Mouse (Mus musculus): ENCODE results near the gene Kcnq1. TPM values are rescaled to one million over a fixed set of nuclear protein-coding genes. Genes with fewer than 3 reads are reported as not detected.

Kcnq1 gene
- total RNA-seq, 2 experiments from 2014 or later: 1.6 to 1.9 TPM

DNA sequence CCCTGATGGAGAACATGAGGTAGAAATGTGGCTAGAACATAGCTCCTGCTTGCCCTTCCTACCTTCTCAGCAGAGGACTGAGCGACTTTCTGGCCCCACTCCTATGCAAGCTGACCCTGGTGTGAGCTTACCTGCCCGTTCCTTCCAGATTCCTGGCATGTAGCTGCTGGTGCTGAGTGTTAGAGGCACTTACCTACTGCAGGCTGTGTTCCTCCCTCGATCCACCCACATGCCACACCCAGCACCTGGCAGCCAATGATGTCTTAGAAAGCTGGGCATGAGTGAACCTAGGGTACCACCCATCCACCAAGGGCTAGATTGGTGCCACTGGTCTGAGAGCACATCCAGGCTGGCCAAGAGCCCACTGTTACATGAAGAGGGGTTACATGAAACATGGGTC is 12.3 kb upstream of the Kcnq1 start:
- DNase-seq: no peak

DNA sequence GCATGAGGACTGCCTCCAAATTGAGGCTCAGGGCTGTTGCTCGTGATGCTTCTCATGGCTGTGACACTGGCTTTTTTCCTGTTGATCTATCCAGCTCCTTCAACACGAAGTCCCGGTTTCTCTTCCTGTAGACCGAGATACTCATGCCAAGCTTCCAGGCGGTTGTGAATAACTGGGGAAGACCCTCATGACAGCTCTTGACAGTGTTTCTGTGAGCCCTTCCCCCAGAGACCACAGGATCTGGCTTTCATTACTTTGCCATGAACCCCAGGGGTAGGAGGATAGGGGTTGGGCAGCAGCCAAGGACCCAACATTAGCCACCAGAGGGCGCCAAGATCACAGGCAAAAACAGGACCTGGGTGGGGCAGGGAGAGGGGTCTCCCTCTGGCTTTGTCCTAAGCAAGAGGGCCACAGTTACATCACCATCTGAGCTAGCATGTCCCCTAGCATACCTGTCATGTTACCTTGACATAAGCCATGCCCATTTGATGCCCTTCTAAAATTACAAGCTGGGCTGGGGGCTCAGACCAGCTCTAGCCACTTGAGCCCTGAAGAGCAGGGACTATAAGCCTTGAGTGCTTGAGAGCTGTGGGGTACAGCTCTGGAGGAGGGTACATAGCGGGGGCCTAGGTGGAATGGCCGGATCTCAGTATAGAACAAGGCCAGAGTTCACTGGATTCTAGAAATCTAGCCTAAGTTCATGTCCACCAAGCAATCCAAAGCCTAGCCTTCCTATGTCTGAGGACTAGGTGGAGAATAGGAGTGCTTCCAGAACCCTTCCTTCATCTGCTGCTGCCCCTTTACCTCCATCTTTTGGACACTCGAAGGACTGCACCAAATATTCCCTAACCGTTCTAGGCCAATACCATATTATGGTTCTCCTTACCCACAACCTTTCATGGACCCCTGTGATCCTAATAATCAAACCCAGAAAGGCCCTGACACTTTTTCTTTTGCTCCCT is 11.3 kb upstream of the Kcnq1 start, which contains the start of gene Trpm5:
Gene Trpm5, minus strand, starts transcription at position 51 of the 962 bp plus-strand sequence.
- peak; percentile 81 for DNase-seq

DNA sequence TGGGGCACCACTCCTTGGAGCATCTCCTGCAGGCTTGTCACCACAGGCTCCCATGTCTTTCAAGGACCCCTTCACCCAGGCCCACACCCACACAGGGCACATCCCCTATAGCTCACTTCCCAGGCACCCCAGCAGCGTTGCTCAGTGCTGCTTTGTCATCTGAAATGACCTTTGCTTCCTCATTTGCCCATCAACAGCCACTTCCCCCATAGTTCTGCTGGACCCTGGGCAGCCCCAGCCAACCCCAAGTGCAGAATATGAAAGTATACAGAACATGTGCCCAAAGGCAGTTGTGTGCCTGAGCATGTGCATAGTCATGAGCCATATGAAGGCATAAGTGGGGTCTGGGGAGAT is 10.6 kb upstream of the Kcnq1 start:
- DNase-seq: no peak

DNA sequence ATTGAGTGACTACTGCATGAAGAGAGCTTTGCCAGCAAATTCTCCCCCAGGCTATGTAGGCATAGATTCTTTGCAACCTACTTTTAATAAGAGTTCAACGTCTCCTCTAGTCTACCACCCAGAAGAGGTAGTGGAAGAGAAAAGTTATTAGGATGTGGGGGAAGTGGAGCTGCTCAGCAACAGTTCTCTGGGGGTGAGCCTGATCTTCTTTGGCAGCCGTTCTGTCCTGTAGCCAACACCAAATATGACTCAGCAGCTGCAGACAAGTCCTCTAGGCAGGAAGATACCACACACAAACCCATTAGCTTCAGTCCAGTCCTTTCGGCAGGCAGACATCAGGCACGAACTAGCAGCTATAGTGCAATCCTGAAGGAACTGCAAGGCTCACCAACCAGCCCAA is 5.4 kb upstream of the Kcnq1 start:
- no peak for DNase-seq

DNA sequence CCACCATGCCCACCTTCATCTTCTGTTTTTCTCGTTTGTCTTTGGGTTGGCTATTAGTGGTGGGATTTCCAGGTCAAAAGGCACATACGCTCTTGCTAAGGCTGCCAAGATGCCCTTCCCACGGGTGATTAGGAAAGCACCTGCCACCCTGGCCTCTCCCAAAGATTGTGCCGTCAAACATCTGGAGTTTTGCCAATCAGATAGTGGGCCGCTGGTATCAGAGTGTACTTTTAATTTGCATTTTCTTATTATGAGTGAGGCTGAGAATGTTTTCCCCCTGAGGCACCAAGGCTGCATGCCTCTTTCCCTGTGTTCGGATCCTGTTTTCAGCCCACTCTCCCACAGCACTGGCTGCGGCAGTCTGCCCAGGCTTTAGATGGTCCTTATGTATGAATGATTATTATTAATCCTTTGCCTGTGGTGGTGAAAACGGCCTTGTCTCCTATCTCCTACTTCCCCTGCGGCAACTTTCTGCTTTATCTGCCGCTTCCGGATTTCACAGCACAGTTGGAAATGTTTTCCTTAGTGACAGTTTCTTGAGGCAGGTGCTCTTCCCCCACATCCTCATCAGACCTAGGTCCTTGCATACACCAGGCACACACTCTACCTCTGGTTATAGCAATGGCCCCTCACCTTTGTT is 784 bp upstream of the Kcnq1 start:
- no peak for DNase-seq

DNA sequence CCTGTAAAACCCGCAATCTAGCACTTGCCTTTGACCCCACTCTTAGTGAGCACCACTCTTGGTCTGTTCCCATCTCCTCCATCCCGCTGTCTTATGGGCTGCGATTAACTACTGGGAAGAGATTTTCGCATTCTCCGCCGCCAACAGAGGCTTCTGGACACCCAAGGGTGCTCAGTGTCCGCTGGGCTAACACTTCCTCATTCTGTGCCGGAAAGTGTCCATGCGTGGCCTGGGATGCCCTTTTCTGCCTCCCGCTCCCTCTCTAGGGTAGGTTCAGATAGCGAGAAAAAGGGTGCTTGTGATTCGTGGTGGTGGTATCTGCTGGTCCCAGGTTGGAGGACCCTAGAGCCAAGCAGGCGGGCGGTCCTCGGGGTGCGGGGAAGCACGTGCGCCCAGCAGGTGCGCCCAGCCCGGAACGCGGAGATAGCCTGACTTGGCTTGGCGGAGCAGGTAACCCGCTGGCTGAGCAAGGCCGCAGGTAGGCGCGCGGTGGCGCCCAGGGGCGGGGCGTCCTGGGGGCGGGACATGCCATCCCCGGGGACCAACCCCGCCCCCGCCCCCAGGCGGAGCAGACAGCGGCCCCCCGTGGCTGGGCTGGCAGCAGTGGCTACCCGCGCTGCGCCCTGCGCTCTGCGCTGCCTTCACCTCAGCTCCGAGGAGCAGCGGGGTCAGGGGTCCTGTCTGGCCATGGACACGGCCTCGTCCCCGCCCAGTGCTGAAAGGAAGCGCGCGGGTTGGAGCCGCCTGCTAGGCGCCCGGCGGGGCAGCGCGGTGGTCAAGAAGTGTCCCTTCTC is 707 bp downstream of the Kcnq1 start:
- DNase-seq: peak; percentile 28

DNA sequence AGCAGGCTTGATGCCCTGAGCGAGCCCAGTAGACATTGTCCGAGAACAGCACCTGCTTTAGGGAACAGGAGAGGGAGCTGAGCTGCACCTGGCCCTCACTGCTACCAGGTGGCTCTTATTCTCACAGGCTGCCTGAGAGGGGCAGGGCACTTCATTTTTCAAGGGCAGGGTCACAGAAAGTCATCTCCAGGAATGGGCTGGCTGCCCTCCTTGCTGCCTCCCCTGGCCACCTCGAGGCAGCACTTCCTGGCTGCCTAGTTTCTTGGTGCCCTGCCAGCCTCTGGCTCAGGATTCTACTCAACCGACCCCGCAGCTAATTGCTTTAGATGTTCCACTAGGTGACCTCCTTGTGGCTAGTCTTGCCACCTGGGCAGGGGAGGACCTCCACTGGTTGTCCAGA is 2.0 kb downstream of the Kcnq1 start:
- DNase-seq: peak; percentile 35

DNA sequence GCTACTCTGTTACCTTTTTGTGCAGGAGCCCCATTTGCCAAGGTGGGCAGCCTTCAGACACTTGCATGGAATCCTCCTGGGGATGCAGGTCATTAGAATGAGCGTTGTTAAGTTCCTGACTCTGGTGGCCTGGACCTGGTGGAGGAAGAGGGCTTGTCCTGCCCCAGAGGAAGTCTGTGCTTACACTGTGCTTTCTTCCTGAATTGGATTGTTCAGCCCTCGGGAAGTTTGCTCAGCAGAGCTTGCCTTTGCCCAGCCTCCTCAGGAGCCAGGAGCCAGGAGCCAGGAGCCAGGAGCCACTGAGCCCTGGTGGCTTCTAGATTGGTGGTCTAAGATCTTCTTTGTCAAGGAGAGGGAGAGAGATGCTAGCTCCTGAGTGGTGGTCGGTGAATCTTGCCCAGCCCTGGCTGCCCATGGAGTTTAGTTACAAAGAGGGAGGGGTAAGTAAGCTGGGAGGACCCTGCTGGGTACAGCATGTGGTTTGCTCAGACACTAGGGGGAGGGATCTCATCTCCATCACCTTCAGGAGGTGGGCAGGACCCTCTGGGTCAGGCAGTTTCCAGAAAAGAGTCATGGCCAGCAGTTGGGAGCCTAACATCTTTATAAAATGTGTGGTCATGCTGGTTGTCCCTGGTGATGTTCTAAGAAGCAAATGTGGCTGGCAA is 3.0 kb downstream of the Kcnq1 start:
- DNase-seq: no peak

DNA sequence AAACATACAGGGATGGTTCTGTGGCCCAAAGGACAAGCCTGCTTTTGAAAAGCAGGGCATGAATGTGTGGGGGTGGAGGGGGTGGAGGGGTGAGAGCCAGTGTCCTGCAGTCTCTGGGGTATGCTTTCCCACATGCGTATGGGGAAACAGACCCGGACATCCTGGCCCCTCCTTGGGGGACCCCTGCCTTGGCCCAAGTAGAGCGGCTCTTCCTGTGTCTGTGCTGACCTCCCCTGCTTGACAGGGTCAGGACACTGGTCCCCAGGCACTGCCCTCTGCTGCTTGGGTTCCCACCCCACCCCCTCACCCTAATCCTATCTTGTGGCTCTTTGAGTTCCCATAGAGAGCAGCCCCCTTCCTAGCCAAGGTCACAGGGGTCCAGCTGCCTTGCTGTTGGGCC is 3.5 kb downstream of the Kcnq1 start:
- DNase-seq: no peak

DNA sequence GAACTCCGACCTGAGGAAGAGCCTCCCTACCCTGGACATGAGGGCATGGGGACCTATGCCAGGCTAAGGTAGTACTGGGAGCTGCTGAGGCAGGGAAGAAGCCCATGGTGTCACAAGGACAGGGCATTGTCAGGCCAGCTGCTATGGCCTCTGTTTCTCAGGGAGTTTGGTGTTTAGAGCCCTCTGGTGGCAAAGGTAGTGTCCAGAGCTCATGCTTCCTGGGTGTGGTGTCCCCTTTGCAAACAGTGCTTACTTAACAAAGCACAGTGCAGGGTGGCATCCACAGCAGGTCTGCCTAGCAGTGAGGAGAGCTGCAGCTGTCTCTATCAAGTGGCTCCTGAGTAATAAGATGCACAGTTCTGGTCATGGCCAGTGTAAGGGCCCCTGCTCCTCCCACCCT is 4.6 kb downstream of the Kcnq1 start:
- no peak for DNase-seq

DNA sequence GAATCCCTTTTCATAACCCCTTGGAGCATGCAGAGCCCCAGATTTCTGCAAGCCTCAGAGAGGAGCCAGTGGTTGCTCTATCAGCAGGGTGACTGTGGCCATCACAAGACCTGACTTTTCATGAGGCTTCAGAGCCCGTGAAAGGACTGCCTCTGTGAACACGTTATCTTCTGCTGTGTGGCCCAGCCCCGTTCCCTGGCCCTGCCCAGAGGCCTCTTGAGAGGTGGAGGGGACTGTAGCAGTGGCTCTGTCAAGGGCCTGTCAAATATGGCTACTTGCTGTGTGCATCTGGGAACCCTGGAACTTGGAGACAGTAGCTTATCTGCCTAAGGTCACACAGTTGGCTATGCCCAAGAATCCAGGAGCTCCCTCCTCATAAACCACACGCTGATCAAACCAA is 5.6 kb downstream of the Kcnq1 start:
- no peak for DNase-seq

DNA sequence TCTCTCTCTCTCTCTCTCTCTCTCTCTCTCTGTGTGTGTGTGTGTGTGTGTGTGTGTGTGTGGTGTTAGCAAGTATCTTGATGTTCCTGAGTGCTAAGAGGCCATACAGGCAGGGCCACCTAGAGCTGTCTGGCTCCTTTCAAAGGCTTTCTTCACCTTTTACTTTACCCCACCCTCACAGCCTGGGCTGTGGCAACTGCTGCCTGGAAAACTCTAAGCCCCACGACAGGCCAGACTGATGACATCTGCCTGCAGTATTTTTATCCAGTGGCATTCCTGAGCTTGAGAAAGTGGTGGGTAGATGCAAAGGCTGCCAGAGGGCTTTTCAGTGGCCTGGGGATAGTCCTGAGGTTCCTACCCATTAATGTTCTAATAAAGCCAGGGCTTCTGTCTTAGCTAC is 6.2 kb downstream of the Kcnq1 start:
- DNase-seq: no peak

DNA sequence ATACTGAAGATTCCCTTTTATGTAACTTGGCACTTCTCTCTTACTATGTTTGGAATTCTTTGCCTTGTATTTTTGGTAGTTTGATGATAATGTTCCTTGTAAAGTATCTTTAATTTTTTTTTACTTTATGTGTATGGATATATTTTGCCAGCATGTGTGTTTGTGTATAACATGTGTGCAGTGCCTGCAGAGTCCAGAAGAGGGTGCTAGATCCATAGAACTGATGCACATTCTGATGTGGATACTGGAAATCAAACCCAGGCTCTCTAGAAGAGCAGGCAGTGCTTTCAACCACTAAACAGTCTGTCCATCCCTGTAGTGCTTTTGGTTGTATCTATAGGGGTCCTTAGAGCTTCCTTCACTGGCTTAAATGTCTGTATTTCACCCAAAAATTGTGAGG is 8.6 kb downstream of the Kcnq1 start:
- no peak for DNase-seq

DNA sequence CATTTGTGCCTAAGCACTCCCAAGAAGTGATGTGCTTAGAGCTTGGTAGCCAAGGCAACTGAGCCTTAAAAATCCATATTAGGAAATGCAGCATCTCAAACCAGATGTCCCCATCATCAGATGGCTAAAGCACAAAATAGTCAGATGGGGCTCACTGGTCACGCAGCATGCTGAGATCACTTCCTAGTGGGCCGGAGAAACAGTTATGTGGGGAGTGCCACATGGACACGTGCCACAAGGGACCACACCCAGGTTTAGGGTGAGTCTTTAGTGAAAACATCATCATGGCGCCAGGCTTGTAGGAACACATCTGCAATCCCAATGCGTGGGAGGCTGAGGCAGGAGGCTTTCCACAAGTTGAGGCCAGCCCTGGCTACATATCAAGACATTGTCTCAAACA is 10.4 kb downstream of the Kcnq1 start:
- no peak for DNase-seq

DNA sequence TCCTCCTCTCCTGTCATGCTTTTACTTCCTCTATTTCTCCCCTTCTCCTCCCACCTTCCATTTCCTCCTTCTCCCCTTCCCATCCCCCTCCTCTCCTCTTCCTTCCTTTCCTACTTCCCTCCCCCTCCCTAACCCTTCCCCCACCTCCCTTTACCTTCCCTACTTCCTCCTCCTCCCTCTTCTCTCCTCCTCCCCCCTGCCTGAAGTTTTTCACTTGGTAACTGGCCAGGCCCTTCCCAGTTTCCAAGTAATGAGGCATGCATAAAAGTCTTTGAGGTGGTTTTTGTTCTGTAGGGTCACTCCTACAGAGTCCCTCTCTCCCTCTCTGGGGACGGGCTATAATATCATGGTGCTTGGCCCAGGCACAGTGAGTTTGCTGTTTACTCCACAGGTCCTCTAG is 13.2 kb downstream of the Kcnq1 start:
- no peak for DNase-seq

DNA sequence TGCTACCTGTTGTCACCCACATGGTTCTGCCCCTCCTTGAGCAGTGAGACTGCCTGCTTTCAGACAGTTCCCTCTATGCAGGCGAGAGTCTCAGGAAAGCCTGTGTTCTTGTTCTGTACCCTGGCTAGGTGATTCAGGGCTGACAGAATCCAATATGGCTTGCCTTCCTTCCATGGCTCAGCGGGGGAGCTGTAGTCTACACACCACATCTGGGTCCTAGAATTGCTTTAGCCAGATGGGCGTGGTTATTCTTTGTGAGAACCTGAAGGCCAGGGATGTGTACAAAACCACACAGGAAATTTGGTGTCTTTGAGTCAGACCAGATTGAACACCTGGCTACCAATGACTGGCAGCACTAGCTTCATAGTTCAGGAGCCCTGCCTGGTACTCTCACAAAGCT is 13.7 kb downstream of the Kcnq1 start:
- DNase-seq: no peak

DNA sequence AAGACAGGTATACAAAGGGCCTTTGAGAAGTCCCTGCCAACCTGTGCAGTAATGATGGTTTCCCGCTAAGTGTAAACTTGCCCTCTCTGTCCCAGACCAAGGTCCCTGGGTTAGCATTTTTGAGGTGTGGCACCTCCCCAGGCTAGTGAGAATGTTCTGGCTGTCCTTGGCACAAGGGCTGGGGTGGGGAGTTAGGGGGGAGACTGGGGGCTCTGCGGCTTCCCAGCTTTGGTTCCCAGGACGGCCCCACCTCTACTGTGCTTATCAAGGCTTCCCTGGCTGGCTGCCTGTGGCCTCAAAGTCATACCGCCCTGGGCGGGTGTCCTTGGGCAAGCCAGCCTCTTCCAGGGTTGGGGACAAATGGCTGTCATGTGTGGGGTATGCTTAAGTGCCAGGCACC is 16.0 kb downstream of the Kcnq1 start:
- DNase-seq: no peak

DNA sequence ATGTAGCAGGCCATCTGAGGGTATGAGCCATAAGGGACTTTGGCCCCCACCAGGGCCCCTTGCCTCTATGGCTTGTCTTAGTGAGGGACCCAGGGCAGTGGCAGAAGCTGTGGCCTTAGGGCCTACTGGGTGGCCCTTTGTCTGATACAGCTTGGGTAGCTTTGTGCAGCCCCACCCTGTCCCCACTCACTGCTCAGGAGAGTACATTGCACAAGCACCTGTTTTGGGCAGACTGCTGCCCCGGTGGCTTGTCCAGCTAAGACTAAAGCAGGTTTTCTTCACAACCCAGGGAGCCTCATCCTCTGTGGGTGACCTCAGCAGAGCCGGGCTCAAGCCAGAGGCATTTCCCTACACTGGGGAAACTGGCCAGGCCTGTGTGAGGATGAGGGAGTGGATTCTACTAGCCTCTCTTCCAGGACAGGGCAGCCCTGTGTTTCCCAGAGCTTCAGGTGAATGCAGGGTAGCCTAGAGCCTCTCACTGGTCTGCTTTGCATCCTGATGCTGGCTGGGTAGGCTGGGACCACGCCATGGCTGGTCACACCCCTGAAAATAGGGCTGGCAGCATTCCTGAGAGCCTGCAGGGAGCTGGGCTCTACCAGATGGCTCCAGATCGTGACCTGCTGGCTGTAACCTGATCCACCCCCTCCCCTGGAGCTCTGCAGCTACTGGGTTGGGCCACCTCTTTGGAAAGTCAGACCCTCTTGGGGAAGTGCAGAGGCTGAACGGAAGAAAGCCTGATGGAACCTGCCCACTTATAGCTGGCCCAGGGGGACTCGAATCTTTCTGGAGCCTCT is 17.9 kb downstream of the Kcnq1 start:
- DNase-seq: peak; percentile 69

DNA sequence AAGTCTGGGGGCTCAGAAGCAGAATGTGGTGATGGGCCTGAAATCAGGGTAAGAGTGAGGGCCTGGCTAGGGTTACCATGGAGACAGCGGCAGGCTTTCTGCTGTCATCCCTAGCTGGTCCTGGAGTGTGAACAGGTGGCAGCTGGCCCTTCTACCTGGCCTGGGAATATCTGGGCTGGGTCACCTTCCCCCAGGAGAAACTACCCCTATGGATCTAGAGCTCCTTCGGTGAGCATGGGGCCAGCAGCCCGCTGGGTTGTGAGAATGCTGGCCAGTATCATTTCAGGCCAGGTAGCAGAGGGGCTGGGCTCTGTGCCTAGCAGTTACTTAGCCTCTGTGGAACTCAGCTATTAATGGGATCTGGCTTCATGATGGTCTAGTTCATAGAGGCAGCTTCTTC is 18.7 kb downstream of the Kcnq1 start:
- DNase-seq: no peak

DNA sequence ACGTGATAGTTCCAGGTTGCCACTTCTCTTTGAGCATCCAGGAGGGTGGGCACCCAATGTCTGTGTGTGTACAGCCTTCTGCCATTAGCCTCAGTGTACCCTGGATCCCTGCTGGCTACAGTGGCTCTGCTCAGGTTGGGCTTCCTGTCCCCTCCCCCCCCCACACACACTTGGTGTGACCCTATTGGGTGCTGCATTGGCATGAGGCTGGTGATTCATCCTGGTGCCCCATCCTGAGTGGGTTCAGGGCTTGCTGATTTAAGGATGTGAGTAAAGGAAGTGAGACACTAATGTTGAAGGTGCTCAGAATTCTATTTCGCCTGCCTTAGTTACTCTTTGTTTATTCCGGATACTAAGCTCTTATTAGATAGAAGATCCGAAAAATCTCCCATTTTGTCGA is 26.7 kb downstream of the Kcnq1 start:
- no peak for DNase-seq

DNA sequence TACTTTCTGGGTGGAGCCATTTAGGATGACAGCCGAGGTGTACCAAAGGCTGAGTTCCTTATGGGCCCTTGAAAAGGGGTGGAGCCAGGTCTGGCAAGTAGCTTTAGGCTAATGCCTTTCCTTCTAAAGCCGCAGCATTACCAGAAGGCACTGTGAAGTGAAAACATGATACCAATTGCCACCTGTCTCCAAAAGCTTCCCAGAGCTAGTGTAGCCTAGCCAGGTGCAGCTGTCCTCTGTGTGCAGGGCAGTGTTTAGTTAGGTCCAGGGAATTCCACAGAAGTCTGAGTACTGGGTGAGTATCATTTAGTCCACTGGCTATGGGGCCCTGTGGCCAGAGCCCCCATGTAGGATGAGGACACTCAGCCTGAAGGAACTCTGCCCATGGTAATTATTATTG is 30.0 kb downstream of the Kcnq1 start:
- DNase-seq: no peak

DNA sequence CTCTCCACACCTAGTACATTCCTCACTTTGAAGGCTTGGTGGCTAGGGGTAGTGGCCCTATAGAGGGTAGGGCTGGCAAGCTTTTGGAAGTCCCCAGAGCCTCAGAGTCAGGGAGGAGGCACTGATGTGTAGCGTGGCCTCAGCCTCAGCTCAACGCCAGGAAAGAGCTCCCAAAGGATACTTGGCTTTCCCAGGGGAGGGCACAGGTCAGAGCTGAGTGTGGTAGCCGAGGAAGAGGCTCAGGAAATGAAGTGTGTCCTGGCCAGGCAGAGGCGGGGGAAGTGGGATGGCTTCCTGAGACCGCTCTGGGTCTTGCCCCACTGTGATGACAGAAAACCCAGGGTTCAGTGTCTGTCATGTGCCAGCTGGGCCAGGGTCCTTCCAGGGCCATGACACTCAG is 30.4 kb downstream of the Kcnq1 start:
- DNase-seq: no peak

Measured in gastrocnemius, postnatal 10 days (tissue).